Mouse (Mus musculus): ENCODE data around the gene Fam192a. TPM values are rescaled to one million over a fixed set of nuclear protein-coding genes. Genes with fewer than 3 reads are reported as not detected.
A peak's percentile ranks its signal among the peaks of the same experiment; 100 is the strongest.

Fam192a gene
- 10 to 100 TPM; 18.7 to 20.4 TPM for total RNA-seq (2021)
- long read RNA-seq, experiment 1, transcript Fam192a-201 (8 exons, 2,873 nt), result major isoform, 31 of 48 reads
- long read RNA-seq, experiment 1, partial matches to known transcripts, result 2 of 48 reads
- long read RNA-seq, experiment 1, other reads (novel, unspliced or antisense), result 15 of 48 reads
- long read RNA-seq, experiment 2, transcript Fam192a-201 (8 exons, 2,873 nt), result major isoform, 32 of 42 reads
- long read RNA-seq, experiment 2, partial matches to known transcripts, result 1 of 42 reads
- long read RNA-seq, experiment 2, other reads (novel, unspliced or antisense), result 9 of 42 reads

GRCm38 (mm10) chr8:94601607-94602385 lies at the start of gene Fam192a, which contains the start of gene Rspry1:
Fam192a (minus strand) TSS chr8:94601997.
Rspry1 (plus strand) TSS chr8:94601937.
- intact Hi-C loops (cut with DNase I), result loop anchor here (2.0 to 10.0 kb wide), 2 partner anchors 61 to 313 kb away; partner anchors contain the start of gene Ccdc102a
- DNase-seq, result peak; percentile 98 to 99

DNA sequence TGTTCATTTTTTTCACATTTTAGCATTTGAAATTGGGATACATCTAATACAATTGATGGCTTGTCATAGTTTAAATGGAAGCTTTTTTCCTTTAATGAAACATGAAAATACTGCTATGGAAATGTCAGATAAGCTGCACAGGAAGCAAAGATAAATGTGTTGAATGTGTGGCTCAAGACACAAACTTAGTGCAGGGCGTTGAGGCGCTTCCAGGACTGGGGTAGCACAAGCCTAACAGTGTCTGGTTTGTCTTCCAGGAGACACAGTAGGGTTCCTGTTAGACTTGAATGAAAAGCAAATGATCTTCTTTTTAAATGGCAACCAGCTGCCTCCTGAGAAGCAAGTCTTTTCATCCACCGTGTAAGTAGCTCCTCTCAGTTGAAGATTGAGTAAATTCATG lies 47.7 kb upstream of the Fam192a start:
- no peak for DNase-seq
- intact Hi-C loops (cut with DNase I), result no loop called here

GRCm38 (mm10) chr8:94646165-94646564 lies 44.4 kb upstream of the Fam192a start:
- intact Hi-C loops (cut with DNase I), result no loop called here
- DNase-seq, result no peak

- intact Hi-C loops (cut with DNase I), result no loop called here
- DNase-seq, result no peak
Measured at GRCm38 (mm10) chr8:94645202-94645601, 43.4 kb upstream of the Fam192a start.

- no peak for DNase-seq
- intact Hi-C loops (cut with DNase I), result no loop called here
Measured at GRCm38 (mm10) chr8:94641938-94642337, 40.1 kb upstream of the Fam192a start.

DNA sequence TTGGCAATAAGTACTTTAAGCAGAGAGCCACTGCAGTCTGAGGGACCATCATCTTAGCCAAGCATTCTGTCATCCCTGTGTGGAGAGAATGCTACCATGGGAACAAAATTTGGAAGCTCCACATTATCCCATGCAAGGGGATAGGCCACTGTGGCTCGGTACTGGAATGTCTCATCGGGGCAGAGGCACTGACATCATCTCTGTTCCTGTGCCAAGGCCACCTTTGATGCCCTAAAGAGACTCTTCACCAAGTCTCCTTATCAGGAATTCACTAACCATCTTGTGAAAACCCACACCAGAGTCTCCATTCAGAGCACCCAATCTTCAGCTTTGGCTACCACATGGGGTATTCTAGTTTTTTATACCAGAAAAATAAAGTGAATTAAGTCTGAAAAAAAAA lies 39.4 kb upstream of the Fam192a start:
- intact Hi-C loops (cut with DNase I), result no loop called here
- no peak for DNase-seq

GRCm38 (mm10) chr8:94634211-94634610 lies 32.4 kb upstream of the Fam192a start:
- DNase-seq, result no peak
- intact Hi-C loops (cut with DNase I), result no loop called here

DNA sequence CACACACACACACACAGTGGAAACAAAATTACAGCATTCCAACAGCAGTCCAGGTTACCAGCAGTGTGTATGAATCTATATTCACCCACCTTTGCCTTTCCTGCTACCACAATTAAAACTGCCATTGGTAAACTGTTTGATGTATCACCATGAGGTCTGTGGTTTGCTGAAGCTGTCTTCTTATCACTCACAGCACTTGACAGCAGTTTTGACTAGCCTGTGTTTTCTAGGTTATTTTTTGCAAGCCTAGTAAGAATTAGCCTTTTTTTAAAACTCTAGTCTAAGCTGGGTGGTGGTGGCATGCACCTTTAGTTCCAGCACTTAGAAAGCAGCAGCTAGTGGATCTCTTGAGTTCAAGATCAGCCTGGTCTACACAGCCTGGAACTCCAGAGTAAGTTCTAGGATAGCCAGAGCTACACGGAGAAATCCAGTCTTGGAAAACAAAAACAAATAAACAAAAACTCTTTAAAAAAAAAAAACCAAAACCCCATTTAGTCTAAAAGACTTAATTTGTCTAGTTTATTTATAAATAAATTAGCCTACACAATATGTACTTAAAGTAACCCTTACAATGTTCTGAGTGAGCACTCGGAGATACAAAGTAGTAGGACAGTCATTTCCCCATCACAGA lies 31.9 kb upstream of the Fam192a start:
- intact Hi-C loops (cut with DNase I), result no loop called here
- no peak for DNase-seq

- no peak for DNase-seq
- intact Hi-C loops (cut with DNase I), result no loop called here
Measured at GRCm38 (mm10) chr8:94624885-94625284, 23.1 kb upstream of the Fam192a start.

DNA sequence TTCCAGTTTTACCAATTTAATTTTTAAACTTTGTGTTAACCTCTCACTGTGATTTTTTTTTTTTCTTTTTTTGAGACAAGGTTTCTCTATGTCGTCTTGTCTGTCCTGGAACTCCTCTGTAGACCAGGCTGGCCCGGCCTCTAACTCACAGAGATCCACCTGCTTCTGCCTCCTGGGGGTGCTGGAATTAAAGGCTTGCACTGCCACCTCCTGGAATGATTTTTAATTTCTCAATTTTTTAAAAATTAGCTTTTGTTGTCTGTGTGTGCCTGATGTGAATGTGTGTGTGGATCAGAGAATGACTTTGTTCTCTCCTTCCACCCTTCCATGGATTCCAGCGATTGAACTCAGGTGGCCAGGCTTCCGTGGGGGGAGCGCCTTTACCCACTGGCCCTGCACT lies 5.3 kb upstream of the Fam192a start:
- intact Hi-C loops (cut with DNase I), result loop anchor here (10.0 kb wide), 1 partner anchor 308 kb away; the partner anchor contains the start of gene Ccdc102a
- no peak for DNase-seq

GRCm38 (mm10) chr8:94604030-94604429 lies 2.2 kb upstream of the Fam192a start:
- intact Hi-C loops (cut with DNase I), result loop anchor here (10.0 kb wide), 1 partner anchor 311 kb away; the partner anchor contains the start of gene Ccdc102a
- DNase-seq, result no peak

GRCm38 (mm10) chr8:94602471-94603131 lies 804 bp upstream of the Fam192a start:
- intact Hi-C loops (cut with DNase I), result loop anchor here (2.0 to 10.0 kb wide), 2 partner anchors 60 to 312 kb away; partner anchors contain the start of gene Ccdc102a

GRCm38 (mm10) chr8:94601034-94601606 lies 677 bp downstream of the Fam192a start:
- intact Hi-C loops (cut with DNase I), result loop anchor here (10.0 kb wide), 1 partner anchor 314 kb away; the partner anchor contains the start of gene Ccdc102a
- no peak for DNase-seq

More at GRCm38 (mm10) chr8:94602471-94603131, 804 bp upstream of the Fam192a start:
- peak; percentile 23 to 40 for DNase-seq

GRCm38 (mm10) chr8:94600478-94600877 lies 1.3 kb downstream of the Fam192a start:
- intact Hi-C loops (cut with DNase I), result loop anchor here (10.0 kb wide), 1 partner anchor 314 kb away; the partner anchor contains the start of gene Ccdc102a
- DNase-seq, result no peak

DNA sequence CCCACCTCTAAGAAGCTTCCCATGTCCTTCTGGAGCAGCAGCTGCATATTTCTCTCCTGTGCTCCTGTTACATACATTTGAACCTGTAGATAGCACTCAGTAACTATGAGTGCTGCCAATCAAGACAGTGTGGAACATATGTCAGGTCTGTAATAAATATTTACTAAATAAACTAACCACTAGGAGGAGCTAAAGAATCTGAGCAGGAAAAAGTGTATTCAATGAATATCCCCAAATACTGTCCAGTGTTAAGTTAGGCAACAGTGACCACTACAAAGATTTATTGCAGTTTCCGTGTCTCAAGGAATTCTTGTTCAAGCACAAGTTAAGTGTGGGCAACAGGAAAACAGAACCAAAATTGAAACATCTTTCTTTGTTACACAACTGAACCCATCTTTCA lies 7.6 kb downstream of the Fam192a start:
- intact Hi-C loops (cut with DNase I), result loop anchor here (2.0 kb wide), 1 partner anchor 109 kb away; no protein-coding TSS in a partner anchor
- no peak for DNase-seq

GRCm38 (mm10) chr8:94591691-94592090 lies 10.1 kb downstream of the Fam192a start:
- DNase-seq, result no peak
- intact Hi-C loops (cut with DNase I), result no loop called here

DNA sequence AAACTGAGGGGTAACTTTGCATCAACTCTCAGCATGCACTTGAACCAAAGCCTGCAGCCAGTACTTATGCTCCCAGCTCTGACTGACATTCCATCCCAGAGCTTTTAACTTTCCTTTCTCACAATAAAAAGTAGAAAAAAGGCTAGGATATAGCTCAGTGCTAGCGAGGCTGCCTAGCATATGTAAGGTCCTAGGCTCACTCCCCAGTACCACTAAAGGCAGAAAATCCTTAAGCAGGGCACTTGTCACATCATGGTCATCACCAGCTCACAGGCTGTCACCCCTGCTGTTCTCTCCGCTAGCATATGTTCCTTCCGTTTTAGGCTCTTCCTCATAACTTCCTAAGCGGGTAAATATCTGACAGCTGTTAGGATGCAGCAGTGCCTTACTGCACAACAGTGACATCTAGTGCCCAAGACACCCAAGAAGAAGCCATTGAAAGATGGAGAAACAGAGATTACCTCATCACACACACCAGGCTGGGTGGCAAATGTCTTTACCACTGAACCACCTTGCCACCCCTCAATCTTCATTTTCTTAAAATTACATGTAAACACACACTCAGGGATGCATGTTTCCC lies 17.5 kb downstream of the Fam192a start:
- DNase-seq, result peak; percentile 35 to 54
- intact Hi-C loops (cut with DNase I), result loop anchor here (1.0 to 10.0 kb wide), 3 partner anchors 56 to 240 kb away; no protein-coding TSS in a partner anchor

DNA sequence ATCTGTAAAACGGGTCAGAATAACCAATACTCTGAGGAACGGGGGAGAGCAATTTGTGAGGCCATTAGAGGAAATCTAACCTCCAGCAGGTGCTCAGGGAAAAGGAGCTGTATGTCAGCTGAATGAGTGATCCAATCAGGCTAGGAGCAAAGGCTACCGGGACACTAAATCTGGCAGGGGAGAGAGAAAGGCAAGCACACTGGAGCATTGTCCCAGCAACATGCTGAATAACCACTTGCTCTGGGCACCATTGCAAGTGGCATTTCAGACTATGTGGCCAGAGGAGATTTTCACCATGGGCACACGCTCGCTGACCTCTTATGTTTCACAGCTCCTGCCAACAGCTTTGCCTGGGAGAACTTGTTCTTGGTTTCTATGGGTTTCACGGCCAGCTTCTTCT lies 19.2 kb downstream of the Fam192a start:
- intact Hi-C loops (cut with DNase I), result loop anchor here (10.0 kb wide), 1 partner anchor 238 kb away; no protein-coding TSS in a partner anchor
- no peak for DNase-seq

- intact Hi-C loops (cut with DNase I), result loop anchor here (10.0 kb wide), 1 partner anchor 237 kb away; no protein-coding TSS in a partner anchor
- no peak for DNase-seq
Measured at GRCm38 (mm10) chr8:94581820-94582483, 19.8 kb downstream of the Fam192a start.

All from heart, postnatal 14 days (tissue).